Mouse (Mus musculus): ENCODE results near the gene Cygb. TPM values are rescaled to one million over a fixed set of nuclear protein-coding genes. Genes with fewer than 3 reads are reported as not detected.

Gene Cygb
- total RNA-seq, 2 experiments from 2014 or later, result 9.6 to 14.7 TPM

DNA sequence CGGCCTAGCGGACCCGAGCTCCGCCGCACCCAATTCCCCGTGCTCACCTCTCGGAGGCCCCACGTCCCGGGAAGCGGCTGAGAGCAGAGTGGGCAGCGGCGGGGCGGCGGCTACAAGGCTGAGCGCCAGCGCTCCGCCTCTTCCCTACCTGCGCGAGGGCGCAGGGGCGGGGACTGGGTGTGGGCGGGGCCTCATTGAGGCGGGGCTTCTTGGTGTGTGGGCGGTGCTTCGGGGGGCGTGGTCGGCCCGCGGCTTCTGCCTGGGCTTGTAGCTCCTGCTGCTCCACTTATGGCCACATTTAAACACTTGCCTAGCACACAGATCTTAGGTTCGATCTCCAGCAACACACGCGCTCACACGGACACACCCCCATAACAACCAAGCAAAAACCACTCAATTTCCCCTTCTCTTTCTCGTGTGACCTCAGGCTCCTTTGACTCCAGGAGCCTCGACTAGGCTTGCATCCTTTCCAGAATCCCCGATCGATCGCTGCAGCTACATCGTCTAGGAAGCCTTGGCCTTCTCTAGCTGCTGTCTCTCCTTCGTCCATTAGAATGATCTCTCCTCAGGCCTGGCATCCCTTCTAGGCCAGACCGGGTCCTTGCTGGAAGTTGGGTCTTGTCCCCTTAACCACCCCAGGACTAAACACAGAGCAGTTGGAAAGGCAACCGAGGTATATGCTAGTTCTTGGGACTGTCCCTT lies 29.8 kb downstream of the Cygb start:
- Histone ChIP-seq H3K4me3 (peak overlapping the region; percentile 80), H3K27ac (peak overlapping the region; percentile 98)
- intact Hi-C loops (cut with DNase I), result no loop called here
- no peak for TF ChIP-seq CTCF (IDR thresholded peaks at IDR 0.05)
- peak; percentile 89 for DNase-seq

DNA sequence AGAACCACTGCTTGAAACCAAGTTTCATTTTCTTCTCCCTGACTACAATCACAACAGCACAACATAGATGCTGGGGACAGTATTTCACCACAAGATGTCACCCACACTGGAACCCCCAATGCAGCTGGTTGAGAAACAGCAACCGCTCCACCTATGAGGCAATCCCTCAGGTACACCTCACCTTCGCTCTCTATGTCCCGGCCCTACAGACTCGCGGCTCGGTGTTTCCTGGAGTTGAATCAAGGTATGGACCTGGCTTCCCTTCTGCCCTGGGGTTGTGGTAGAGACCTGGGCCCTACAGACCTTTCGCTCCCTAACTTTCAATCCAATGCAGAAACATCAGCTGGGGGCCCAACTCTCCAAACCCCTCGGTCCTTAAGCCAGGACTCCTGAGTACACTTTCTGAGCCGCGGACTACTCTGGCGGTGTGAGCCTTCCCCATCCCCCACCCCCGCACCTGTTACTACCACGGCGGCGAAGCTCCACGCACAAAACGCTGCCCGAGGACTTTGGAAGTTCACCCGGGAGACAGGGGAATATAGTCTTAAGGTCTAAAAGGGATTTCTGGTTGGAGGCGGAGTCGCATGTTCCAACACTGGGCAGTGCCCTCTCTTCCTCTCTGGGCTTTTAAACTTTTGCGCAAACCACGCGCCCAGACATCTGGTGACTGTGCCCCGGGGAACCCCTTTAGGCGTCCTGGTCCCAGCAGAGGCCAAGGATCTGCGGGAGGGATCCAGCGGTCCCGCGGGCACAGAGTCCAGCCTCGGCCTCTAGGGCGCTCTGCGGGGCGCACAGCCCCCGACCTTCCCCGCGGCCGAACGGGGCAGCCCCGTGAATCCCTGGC lies 30.6 kb downstream of the Cygb start:
- peak overlapping the region; percentile 98 for H3K27ac ChIP-seq
- intact Hi-C loops (cut with DNase I), result no loop called here
- peak overlapping the region; percentile 80 for H3K4me3 ChIP-seq
- no peak; the same call in 1 of the 2 replicates for TF ChIP-seq CTCF (IDR thresholded peaks at IDR 0.05)
- peak; percentile 69 for DNase-seq

GRCm38 (mm10) chr11:116621258-116621704 lies 32.8 kb downstream of the Cygb start:
- TF ChIP-seq CTCF (IDR thresholded peaks at IDR 0.05), result no peak
- peak overlapping the region; percentile 80 for H3K4me3 ChIP-seq
- intact Hi-C loops (cut with DNase I), result no loop called here
- peak; percentile 95 for DNase-seq
- H3K27ac ChIP-seq, result peak overlapping the region; percentile 98

GRCm38 (mm10) chr11:116620559-116621253 lies 33.4 kb downstream of the Cygb start:
- TF ChIP-seq CTCF (IDR thresholded peaks at IDR 0.05), result no peak
- Histone ChIP-seq H3K27ac (peak overlapping the region; percentile 98), H3K4me3 (peak overlapping the region; percentile 80)
- intact Hi-C loops (cut with DNase I), result no loop called here
- peak; percentile 58 for DNase-seq

- DNase-seq, result no peak
- Histone ChIP-seq H3K4me3 (peak overlapping the region; percentile 80), H3K27ac (peak overlapping the region; percentile 98)
- TF ChIP-seq CTCF (IDR thresholded peaks at IDR 0.05), result no peak
- intact Hi-C loops (cut with DNase I), result no loop called here
Observed at GRCm38 (mm10) chr11:116620073-116620472, 34.0 kb downstream of the Cygb start.

GRCm38 (mm10) chr11:116619561-116619960 lies 34.6 kb downstream of the Cygb start:
- peak overlapping the region; percentile 98 for H3K27ac ChIP-seq
- TF ChIP-seq CTCF (IDR thresholded peaks at IDR 0.05), result no peak
- intact Hi-C loops (cut with DNase I), result no loop called here
- peak overlapping the region; percentile 80 for H3K4me3 ChIP-seq
- no peak for DNase-seq

- intact Hi-C loops (cut with DNase I), result no loop called here
- peak; percentile 74 for DNase-seq
- Histone ChIP-seq H3K4me3 (peak overlapping the region; percentile 80), H3K27ac (peak overlapping the region; percentile 98)
- no peak for TF ChIP-seq CTCF (IDR thresholded peaks at IDR 0.05)
Observed at GRCm38 (mm10) chr11:116619156-116619555, 35.0 kb downstream of the Cygb start.

DNA sequence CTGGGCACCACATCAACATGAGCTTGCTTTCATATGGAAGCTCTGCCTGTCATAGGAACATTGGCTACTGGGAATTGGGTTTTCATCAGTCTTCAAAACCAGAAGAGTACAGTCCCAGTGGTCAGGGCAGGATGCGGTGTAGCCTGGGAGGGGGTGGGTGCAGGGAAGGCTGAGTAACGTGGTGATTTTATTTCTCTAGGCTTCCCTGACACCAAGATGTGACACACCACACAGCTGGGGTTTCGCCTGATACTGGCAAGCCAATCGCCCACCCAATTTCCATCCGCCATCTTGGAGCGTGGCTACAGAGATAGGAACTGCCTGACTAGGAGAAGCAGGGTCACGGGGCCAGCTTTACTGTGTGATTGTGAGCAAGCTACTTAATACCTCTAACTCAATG lies 35.4 kb downstream of the Cygb start:
- peak overlapping the region; percentile 98 for H3K27ac ChIP-seq
- H3K4me3 ChIP-seq, result no peak overlapping the region
- DNase-seq, result no peak
- TF ChIP-seq CTCF (IDR thresholded peaks at IDR 0.05), result no peak
- intact Hi-C loops (cut with DNase I), result no loop called here

- intact Hi-C loops (cut with DNase I), result no loop called here
- DNase-seq, result peak; percentile 54
- peak overlapping the region; percentile 98 for H3K27ac ChIP-seq
- peak overlapping the region; percentile 2; the same call in 1 of the 2 replicates for H3K4me3 ChIP-seq
- TF ChIP-seq CTCF (IDR thresholded peaks at IDR 0.05), result no peak
Observed at GRCm38 (mm10) chr11:116617641-116618040, 36.5 kb downstream of the Cygb start.

- Histone ChIP-seq H3K4me3 (peak overlapping the region; percentile 38), H3K27ac (peak overlapping the region; percentile 98)
- TF ChIP-seq CTCF (IDR thresholded peaks at IDR 0.05), result no peak
- DNase-seq, result peak; percentile 26
- intact Hi-C loops (cut with DNase I), result no loop called here
Observed at GRCm38 (mm10) chr11:116616438-116617118, 37.5 kb downstream of the Cygb start.

DNA sequence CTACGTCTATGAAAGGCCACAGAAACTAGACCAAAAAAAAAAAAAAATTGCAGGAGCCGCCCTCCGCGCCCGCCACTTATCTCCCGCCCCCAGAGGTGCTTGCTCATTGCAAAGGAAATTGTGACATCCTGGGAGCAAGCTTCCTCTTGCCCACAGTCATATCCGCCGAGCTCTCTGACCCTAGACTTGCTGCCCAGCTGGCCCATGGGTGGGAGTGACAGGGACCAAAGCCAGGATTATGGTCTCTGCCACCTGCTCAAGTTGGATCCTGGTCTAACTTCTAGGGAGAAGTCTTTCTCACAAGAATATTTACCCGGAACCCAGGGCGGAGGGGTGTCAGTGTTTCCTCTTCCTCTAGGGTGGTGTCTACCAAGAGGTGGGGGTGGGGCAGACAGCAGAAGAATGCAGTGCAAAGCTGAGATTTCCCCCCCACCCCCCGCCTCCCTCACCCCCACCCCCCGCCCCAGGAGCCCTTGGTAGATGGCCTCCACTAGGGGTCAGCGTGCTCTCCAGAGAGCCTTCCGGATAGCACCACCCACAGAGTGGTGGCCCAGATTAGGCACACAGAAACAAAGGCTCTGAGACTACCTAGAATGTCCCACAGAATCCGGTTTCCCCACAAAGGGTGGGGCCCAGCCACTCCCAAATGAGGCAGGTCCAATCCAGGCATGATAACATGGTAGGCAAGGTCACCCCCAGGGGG lies 38.2 kb downstream of the Cygb start:
- DNase-seq, result peak; percentile 62
- Histone ChIP-seq H3K27ac (peak overlapping the region; percentile 98), H3K4me3 (peak overlapping the region; percentile 38)
- peak; percentile 46 for TF ChIP-seq CTCF (IDR thresholded peaks at IDR 0.05)
- intact Hi-C loops (cut with DNase I), result no loop called here

All from gastrocnemius, adult 2 months (tissue).